Mouse (Mus musculus) E14TG2a.4 (cell line): Measurements from ENCODE around the gene Apoe.

Experiments
- CTCF ChIP-seq: conservative IDR thresholded peaks from 2 replicates; pipeline ENCODE4 v1.5.1; 2014; ENCODE audit warnings: low read length
- NANOG ChIP-seq: IDR thresholded peaks from 2 replicates; pipeline ENCODE4 v1.6.1; 2014; ENCODE audit warnings: borderline replicate concordance, low read length, mixed read lengths
- POU5F1 ChIP-seq: IDR thresholded peaks from 2 replicates; pipeline ENCODE4 v1.6.1; 2014; ENCODE audit warnings: low read length, borderline replicate concordance

DNA sequence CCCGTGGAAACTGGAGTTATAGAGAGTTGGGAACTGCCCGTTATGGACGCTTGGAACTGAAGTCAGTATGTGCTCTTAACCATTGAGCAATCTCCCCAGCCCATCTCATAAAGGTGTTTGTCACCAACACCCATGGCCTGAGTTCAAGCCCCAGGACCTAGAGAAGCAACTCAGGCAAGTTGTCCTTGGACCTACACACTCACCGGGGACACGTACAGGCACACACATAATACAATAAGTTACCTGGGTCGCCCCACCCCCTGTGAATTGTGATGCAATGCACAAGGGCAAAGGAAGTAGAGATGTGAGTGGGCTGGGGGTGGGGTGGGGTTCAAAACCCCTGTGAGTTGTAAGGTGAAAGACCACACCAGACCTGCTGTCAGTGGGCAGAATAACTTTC is 12.5 kb downstream of the Apoe start:
- TF ChIP-seq POU5F1, result no peak
- TF ChIP-seq CTCF, result no peak
- TF ChIP-seq NANOG, result no peak
